Mouse (Mus musculus) erythroblast, embryonic 14.5 days (primary cell): ENCODE results near the gene Nhsl1.

Experiments
- GATA1 ChIP-seq: IDR thresholded peaks from 2 replicates; pipeline ENCODE4 v1.6.1; 2012; ENCODE audit warnings: low read length, inconsistent platforms, mixed read lengths
- TAL1 ChIP-seq: IDR thresholded peaks from 3 replicates; pipeline ENCODE4 v1.6.1; 2012; ENCODE audit warnings: low read length, inconsistent platforms, mixed read lengths

GRCm38 (mm10) chr10:18526851-18527675, 208.3 kb downstream of the Nhsl1 start:
- no peak for TF ChIP-seq GATA1
- TF ChIP-seq TAL1: no peak
